Mouse (Mus musculus) lung, postnatal 0 days (tissue): ENCODE results near the gene Hcfc2. TPM values are rescaled to one million over a fixed set of nuclear protein-coding genes. Genes with fewer than 3 reads are reported as not detected.

Experiments
- ATAC-seq: fragments of 200-750 bp; cut with Nextera tagmentation; 2 replicates; pipeline ENCODE4 v1.8.0; 2017; ENCODE audit warnings: moderate library complexity
- DNase-seq: peaks from one replicate; pipeline ENCODE4 v3.0.0-alpha.2; 2016; ENCODE audit warnings: low spot score
- H3K27ac ChIP-seq: fragments of 300-500 bp; sonication (generic); 2 replicates; pipeline ENCODE4 v1.5.1; 2014; ENCODE audit warnings: antibody characterized with exemption, mild to moderate bottlenecking, low read length, mixed read lengths
- H3K27me3 ChIP-seq: fragments of 300-500 bp; sonication (generic); replicated peaks from 2 replicates; pipeline ENCODE4 v1.6.1; 2014; ENCODE audit warnings: low read length, mixed read lengths; ENCODE audit not compliant: insufficient read depth
- H3K36me3 ChIP-seq: fragments of 300-500 bp; sonication (generic); 2 replicates; pipeline ENCODE4 v1.6.1; 2014; ENCODE audit warnings: low read length, mixed read lengths; ENCODE audit not compliant: insufficient read depth
- H3K4me1 ChIP-seq: fragments of 300-500 bp; sonication (generic); 2 replicates; pipeline ENCODE4 v1.6.1; 2014; ENCODE audit warnings: antibody characterized with exemption, low read depth, low read length, mixed read lengths; ENCODE audit not compliant: insufficient read depth
- H3K4me2 ChIP-seq: fragments of 300-500 bp; sonication (generic); replicated peaks from 2 replicates; pipeline ENCODE4 v1.6.1; 2014; ENCODE audit warnings: low read depth, mild to moderate bottlenecking, low read length, moderate library complexity, mixed read lengths
- H3K4me3 ChIP-seq: fragments of 300-500 bp; sonication (generic); 2 replicates; pipeline ENCODE4 v1.5.1; 2014; ENCODE audit warnings: low read depth, low read length
- H3K9ac ChIP-seq: fragments of 300-500 bp; sonication (generic); replicated peaks from 2 replicates; pipeline ENCODE4 v1.6.1; 2014; ENCODE audit warnings: low read depth, mild to moderate bottlenecking
- H3K9me3 ChIP-seq: fragments of 300-500 bp; sonication (generic); 2 replicates; pipeline ENCODE4 v1.6.1; 2016; ENCODE audit warnings: low read length, mixed read lengths
- CTCF ChIP-seq: IDR thresholded peaks from 2 replicates; pipeline ENCODE4 v1.5.1; 2016; ENCODE audit warnings: antibody characterized with exemption, mild to moderate bottlenecking
- EP300 ChIP-seq: IDR thresholded peaks from 2 replicates; pipeline ENCODE4 v1.6.1; 2016; ENCODE audit warnings: antibody characterized with exemption, mild to moderate bottlenecking, control low read depth
- WGBS: fragments of 180-500 bp; shearing (Covaris S2); extraction: QIAGEN DNeasy Blood & Tissue Kit; methylation state at CpG from one replicate; pipeline ENCODE4 v1.1.7; 2014; 5-methylcytosine and 5-hydroxymethylcytosine counted together
- polyA plus RNA-seq: library from polyadenylated mRNA; unstranded; fragments of >200 nt; fragmentation: Nextera tagmentation; extraction: Ambion mirVana; gene quantifications from 2 replicates; pipeline ENCODE4 v1.2.1, GENCODE M21; 2015

The Hcfc2 gene
- polyA plus RNA-seq, result 20.9 and 25.6 TPM in 2 replicates

DNA sequence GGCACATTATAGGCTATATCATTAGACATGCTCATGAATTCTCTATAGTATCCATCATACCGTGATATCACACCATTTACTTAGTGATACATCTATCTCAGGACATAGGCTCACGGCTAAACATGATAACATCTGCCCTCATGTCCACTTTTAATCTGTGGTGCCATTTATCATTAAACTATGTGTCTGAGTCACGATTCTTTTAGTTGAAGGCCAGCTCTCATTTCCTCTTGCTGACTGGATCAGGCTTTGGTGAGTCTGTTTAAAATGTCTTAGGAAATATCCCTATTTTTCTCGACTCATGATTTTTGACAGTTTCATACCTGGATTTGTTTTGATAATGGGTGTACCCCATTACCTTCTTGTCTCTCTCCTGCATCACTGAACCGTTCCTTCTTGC lies at the start of gene Hcfc2:
Gene Hcfc2 (plus strand): TSS at position 205 of the 400 bp plus-strand sequence.
- Histone ChIP-seq H3K4me2 (no peak within 1 kb of the TSS), H3K9me3 (no peaks in the 10 kb centered on the region), H3K9ac (no peak within 1 kb of the TSS), H3K27ac (no peak within 1 kb of the TSS), H3K4me1 (peaks cover 2% of the 10 kb centered on the region; the same call in 1 of the 2 replicates), H3K4me3 (no peak within 1 kb of the TSS), H3K36me3 (no peaks in the 10 kb centered on the region), H3K27me3 (no peaks in the 10 kb centered on the region)
- TF ChIP-seq EP300 (no peak), CTCF (no peak)
- ATAC-seq (no peak), DNase-seq (peak; percentile 11)
- WGBS, result 48% methylated on average over 5 of the region's 5 CpGs

DNA sequence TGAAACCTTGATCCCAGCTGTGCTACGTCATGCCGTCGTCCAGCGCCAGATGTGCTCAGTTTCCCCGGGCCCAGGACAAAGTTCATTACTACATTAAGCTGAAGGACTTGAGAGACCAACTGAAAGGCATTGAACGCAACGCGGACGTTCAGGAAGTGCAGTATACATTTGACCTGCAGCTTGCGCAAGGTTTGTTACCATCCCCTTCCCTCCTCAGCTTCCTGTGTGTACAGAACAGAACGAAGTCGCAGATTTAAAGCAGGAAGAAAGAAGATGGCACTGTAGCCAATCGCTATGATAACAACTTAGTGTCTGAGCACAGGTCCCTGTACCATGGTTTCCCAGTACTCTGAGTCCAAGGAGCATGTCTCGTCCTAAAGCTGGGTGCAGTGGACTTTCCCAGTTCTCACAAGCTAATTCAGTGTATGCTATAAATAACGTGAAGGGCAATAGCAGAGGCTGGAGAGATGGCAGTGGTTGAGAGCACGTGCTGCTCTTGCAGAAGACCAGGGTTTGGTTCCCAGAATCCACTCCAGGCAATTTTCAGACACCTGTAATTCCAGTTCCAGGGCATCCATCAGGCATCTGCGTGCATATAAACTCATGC lies 48.7 kb upstream of the Hcfc2 start:
- no peaks in the 10 kb centered on the region for H3K4me1 ChIP-seq
- H3K9ac ChIP-seq, result no peak overlapping the region
- H3K9me3 ChIP-seq, result no peaks in the 10 kb centered on the region
- no peak for DNase-seq
- no peak overlapping the region for H3K27ac ChIP-seq
- H3K4me2 ChIP-seq, result no peak overlapping the region
- no peak for ATAC-seq
- no peaks in the 10 kb centered on the region for H3K27me3 ChIP-seq
- peaks cover 23% of the 10 kb centered on the region; the same call in 1 of the 2 replicates for H3K36me3 ChIP-seq
- no peak overlapping the region for H3K4me3 ChIP-seq
- WGBS, result 63% methylated on average over 17 of the region's 17 CpGs
- TF ChIP-seq EP300 (no peak), CTCF (no peak)

DNA sequence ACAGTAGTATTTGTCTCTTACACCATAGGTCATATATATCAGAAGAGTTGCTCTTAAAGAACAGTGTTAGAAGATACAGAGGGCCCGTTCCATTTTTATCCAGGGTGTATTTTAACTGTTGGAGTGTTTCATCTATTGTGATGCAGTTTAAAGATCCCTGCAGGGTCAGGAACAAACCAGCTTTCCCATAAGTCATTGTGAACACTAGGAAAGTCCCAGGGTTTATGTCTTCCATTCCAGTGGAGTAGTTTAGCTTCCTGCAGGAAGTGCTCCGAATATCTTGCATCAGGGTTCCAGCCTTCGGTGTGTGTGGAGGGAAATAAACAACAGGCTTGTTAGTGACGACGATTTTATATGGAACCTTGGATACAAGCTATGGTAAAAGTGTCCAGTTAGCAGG lies 44.7 kb upstream of the Hcfc2 start:
- no peaks in the 10 kb centered on the region for H3K9me3 ChIP-seq
- no peak overlapping the region for H3K27ac ChIP-seq
- H3K36me3 ChIP-seq, result peaks cover 8% of the 10 kb centered on the region; the same call in 1 of the 2 replicates
- H3K9ac ChIP-seq, result no peak overlapping the region
- ATAC-seq, result no peak
- 64% methylated on average over 5 of the region's 5 CpGs for WGBS
- H3K4me2 ChIP-seq, result no peak overlapping the region
- H3K27me3 ChIP-seq, result no peaks in the 10 kb centered on the region
- no peaks in the 10 kb centered on the region for H3K4me1 ChIP-seq
- no peak overlapping the region for H3K4me3 ChIP-seq
- DNase-seq, result no peak
- no peak for TF ChIP-seq EP300
- no peak for TF ChIP-seq CTCF

DNA sequence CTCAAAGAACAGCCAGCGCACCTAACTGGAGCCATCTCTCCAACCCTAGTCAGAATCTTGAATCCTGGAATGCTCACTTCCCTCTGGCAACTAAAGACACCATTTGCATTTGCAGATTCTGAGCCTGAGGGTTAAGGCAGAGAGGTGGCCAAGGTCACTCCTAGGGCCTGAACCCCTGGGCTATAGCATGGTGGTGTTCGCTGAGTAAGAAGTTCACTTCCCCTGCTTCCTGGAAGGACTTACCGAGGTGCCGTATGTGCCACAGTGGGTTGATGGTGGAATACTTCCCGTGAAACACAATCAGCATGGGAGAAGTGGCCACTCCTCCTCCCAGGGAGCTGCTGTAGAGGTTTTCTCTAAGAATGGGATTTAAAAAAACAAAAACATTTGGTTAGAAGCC lies 43.3 kb upstream of the Hcfc2 start:
- WGBS, result 67% methylated on average over 5 of the region's 5 CpGs
- no peak overlapping the region for H3K4me2 ChIP-seq

DNA sequence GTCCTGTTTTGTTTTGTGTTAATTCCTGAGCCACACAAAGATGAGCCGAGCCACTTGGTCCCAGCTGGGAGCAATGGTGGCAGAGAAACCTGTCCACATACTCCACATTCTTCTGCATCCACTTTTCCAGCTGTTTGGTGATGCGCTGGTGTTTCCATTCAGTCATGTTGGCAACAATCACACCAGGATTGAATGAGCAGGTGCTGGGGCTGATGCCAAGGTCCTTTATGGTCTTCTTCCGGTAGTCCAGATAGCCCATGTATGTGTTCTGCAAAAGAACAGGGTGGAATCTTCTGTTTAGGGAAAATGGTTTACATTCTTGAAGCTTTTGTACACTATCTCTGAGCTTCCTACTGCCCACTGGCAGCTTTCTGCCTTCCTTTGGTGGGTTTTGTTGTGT lies 41.4 kb upstream of the Hcfc2 start:
- ATAC-seq, result no peak
- H3K4me2 ChIP-seq, result no peak overlapping the region
- WGBS, result 78% methylated on average over 3 of the region's 3 CpGs

More for the DNA sequence above, 43.3 kb upstream of the Hcfc2 start:
- Histone ChIP-seq H3K4me1 (no peaks in the 10 kb centered on the region), H3K27me3 (no peaks in the 10 kb centered on the region), H3K9me3 (no peaks in the 10 kb centered on the region), H3K9ac (no peak overlapping the region), H3K27ac (no peak overlapping the region), H3K36me3 (peaks cover under 1% of the 10 kb centered on the region; the same call in 1 of the 2 replicates), H3K4me3 (no peak overlapping the region)
- no peak for DNase-seq
- ATAC-seq, result no peak
- TF ChIP-seq EP300, result no peak
- no peak for TF ChIP-seq CTCF

DNA sequence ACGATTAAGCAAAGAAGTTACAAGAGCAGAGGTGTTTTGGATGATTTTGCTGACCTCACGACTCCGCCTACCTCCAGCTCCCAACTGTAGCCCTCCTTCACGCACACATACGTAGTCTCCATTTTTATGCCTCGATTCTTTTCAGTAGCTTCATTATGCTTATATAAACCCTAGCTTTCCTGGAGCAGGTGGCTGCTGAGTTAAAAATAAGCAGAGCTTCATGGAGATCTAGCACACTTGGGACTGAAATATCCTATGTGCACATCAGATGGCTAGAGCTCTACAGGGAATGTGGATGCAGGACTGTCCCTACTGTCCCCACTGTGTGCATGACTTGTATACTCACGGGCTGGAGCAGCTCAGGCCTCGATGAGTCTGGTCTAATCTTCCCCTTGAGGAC lies 34.1 kb upstream of the Hcfc2 start:
- TF ChIP-seq EP300 (no peak), CTCF (no peak)
- Histone ChIP-seq H3K4me2 (no peak overlapping the region), H3K9me3 (no peaks in the 10 kb centered on the region), H3K4me1 (no peaks in the 10 kb centered on the region; the same call in 1 of the 2 replicates), H3K36me3 (no peaks in the 10 kb centered on the region), H3K27me3 (no peaks in the 10 kb centered on the region), H3K27ac (no peak overlapping the region), H3K4me3 (no peak overlapping the region), H3K9ac (no peak overlapping the region)
- 76% methylated on average over 8 of the region's 8 CpGs for WGBS
- no peak for ATAC-seq
- no peak for DNase-seq

More for the DNA sequence above, 41.4 kb upstream of the Hcfc2 start:
- no peaks in the 10 kb centered on the region for H3K4me1 ChIP-seq
- DNase-seq, result no peak
- no peaks in the 10 kb centered on the region for H3K9me3 ChIP-seq
- H3K9ac ChIP-seq, result no peak overlapping the region
- H3K36me3 ChIP-seq, result no peaks in the 10 kb centered on the region
- H3K4me3 ChIP-seq, result no peak overlapping the region
- H3K27ac ChIP-seq, result no peak overlapping the region
- no peak for TF ChIP-seq EP300
- TF ChIP-seq CTCF, result no peak
- H3K27me3 ChIP-seq, result no peaks in the 10 kb centered on the region
